Mouse (Mus musculus) hindbrain, embryonic 14.5 days (tissue): Measurements from ENCODE around the gene Agrp. TPM values are rescaled to one million over a fixed set of nuclear protein-coding genes. Genes with fewer than 3 reads are reported as not detected.
"Not testable (repeated sequence)": the region's sequence is repeated elsewhere in the genome, so short reads cannot be mapped to it uniquely, and the experiment has no call there.

Experiments
- ATAC-seq: fragments of 200-750 bp; cut with Nextera tagmentation; 2 replicates; pipeline ENCODE4 v1.8.0; 2017; ENCODE audit warnings: moderate number of reproducible peaks, mild to moderate bottlenecking, moderate TSS enrichment, moderate library complexity; ENCODE audit not compliant: low FRiP score
- DNase-seq: peaks from one replicate; pipeline ENCODE4 v3.0.0-alpha.2; 2015; ENCODE audit warnings: low spot score
- H3K27ac ChIP-seq: fragments of 300-500 bp; sonication (generic); 2 replicates; pipeline ENCODE4 v1.5.1; 2014; ENCODE audit warnings: mild to moderate bottlenecking, moderate library complexity
- H3K27me3 ChIP-seq: fragments of 300-500 bp; sonication (generic); 2 replicates; pipeline ENCODE4 v1.6.1; 2014; ENCODE audit warnings: mild to moderate bottlenecking, low read length, mixed read lengths; ENCODE audit not compliant: control insufficient read depth, insufficient read depth
- H3K36me3 ChIP-seq: fragments of 300-500 bp; sonication (generic); replicated peaks from 2 replicates; pipeline ENCODE4 v1.6.1; 2014; ENCODE audit not compliant: control insufficient read depth, insufficient read depth
- H3K4me1 ChIP-seq: fragments of 300-500 bp; sonication (generic); replicated peaks from 2 replicates; pipeline ENCODE4 v1.6.1; 2014; ENCODE audit warnings: antibody characterized with exemption, low read length, mixed read lengths; ENCODE audit not compliant: control insufficient read depth, insufficient read depth
- H3K4me2 ChIP-seq: fragments of 300-500 bp; sonication (generic); replicated peaks from 2 replicates; pipeline ENCODE4 v1.6.1; 2014; ENCODE audit warnings: mild to moderate bottlenecking, moderate library complexity
- H3K4me3 ChIP-seq: fragments of 300-500 bp; sonication (generic); replicated peaks from 2 replicates; pipeline ENCODE4 v1.5.1; 2014; ENCODE audit warnings: mild to moderate bottlenecking, low read length
- H3K9ac ChIP-seq: fragments of 300-500 bp; sonication (generic); 2 replicates; pipeline ENCODE4 v1.6.1; 2014
- H3K9me3 ChIP-seq: fragments of 300-500 bp; sonication (generic); 2 replicates; pipeline ENCODE4 v1.6.1; 2016; ENCODE audit warnings: low read length; ENCODE audit not compliant: control insufficient read depth
- WGBS: fragments of 180-500 bp; shearing (Covaris S2); extraction: QIAGEN DNeasy Blood & Tissue Kit; methylation state at CpG from one replicate; pipeline ENCODE4 v1.1.7; 2014; 5-methylcytosine and 5-hydroxymethylcytosine counted together
- polyA plus RNA-seq: library from polyadenylated mRNA; unstranded; fragments of >200 nt; fragmentation: Nextera tagmentation; extraction: Ambion mirVana; gene quantifications from 2 replicates; pipeline ENCODE4 v1.2.1, GENCODE M21; 2014

The Agrp gene
- polyA plus RNA-seq, 1 experiment from 2014 or later = 0.84 TPM

- peaks cover 6% of the 10 kb centered on the region for H3K27me3 ChIP-seq
- H3K4me2 ChIP-seq = peak overlapping the region; percentile 92
- no peak for DNase-seq
- 8% methylated on average over 10 of the region's 10 CpGs for WGBS
- H3K9ac ChIP-seq = peak overlapping the region; percentile 84
- no peaks in the 10 kb centered on the region for H3K36me3 ChIP-seq
- H3K9me3 ChIP-seq = no peaks in the 10 kb centered on the region
- H3K27ac ChIP-seq = peak overlapping the region; percentile 87; the same call in 1 of the 2 replicates
- H3K4me3 ChIP-seq = peak overlapping the region; percentile 66
- no peak for ATAC-seq
- peaks cover 19% of the 10 kb centered on the region for H3K4me1 ChIP-seq
Observed at GRCm38 (mm10) chr8:105607062-105607461, 30.1 kb downstream of the Agrp start.

DNA sequence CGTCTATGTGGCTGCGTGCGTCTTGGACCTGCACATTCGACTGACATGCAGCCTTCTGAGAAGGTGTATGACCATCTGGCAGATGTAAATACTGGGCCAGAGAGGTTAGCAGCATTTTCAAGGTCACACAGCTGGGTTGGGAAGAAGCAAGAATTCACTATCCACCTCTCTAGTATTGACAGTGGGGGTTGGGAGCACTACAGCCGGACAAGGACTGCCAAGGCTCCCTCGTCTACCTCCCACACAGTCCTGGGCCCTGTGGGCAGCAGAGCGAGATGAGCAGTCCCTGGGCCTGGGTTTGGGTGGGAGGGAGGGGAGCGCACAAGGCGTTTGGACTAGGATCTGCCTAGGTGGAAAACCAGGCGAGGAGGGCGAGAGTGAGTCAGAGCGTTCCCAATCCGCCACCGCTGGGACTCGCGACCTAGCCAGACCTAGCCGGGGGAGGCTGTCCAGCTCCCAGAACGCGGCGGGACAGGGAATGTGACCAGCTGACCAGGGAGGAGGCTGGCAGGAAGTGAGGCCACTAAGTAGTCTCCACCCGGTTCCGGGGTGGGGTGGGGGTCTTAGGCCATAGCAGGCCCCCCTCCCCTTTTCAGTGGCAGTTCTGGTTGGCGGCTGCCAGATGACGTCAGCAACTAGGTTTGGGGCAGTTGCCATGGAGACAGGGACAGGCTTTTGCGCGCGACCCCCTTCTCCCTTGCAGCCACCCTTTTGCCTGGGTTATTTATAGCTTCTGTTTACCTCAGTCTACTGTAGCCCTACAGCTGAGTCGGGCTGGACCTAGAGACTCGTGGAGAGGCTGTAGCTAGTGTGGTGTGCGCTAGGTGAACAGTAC is 30.8 kb downstream of the Agrp start:
- H3K4me3 ChIP-seq = peak overlapping the region; percentile 66
- WGBS = 2% methylated on average over 30 of the region's 30 CpGs

GRCm38 (mm10) chr8:105605491-105606188 is 31.6 kb downstream of the Agrp start:
- DNase-seq = no peak
- peak overlapping the region; percentile 87 for H3K27ac ChIP-seq
- no peaks in the 10 kb centered on the region for H3K36me3 ChIP-seq
- no peaks in the 10 kb centered on the region for H3K27me3 ChIP-seq
- WGBS = 1% methylated on average over 35 of the region's 39 CpGs
- H3K9me3 ChIP-seq = no peaks in the 10 kb centered on the region
- ATAC-seq = peak; percentile 26
- peaks cover 19% of the 10 kb centered on the region for H3K4me1 ChIP-seq
- H3K9ac ChIP-seq = peak overlapping the region; percentile 84
- peak overlapping the region; percentile 92 for H3K4me2 ChIP-seq
- H3K4me3 ChIP-seq = peak overlapping the region; percentile 66

More for the DNA sequence above, 30.8 kb downstream of the Agrp start:
- peaks cover 19% of the 10 kb centered on the region for H3K4me1 ChIP-seq
- H3K9me3 ChIP-seq = no peaks in the 10 kb centered on the region
- peak overlapping the region; percentile 92 for H3K4me2 ChIP-seq
- peak overlapping the region; percentile 87 for H3K27ac ChIP-seq
- ATAC-seq = peak; percentile 78
- H3K36me3 ChIP-seq = no peaks in the 10 kb centered on the region
- H3K27me3 ChIP-seq = no peaks in the 10 kb centered on the region
- peak; percentile 85 for DNase-seq
- H3K9ac ChIP-seq = peak overlapping the region; percentile 84

- ATAC-seq (peak; percentile 78), DNase-seq (peak; percentile 77)
- H3K27me3 ChIP-seq = no peaks in the 10 kb centered on the region
- WGBS = 1% methylated on average over 34 of the region's 42 CpGs
- H3K4me1 ChIP-seq = peaks cover 19% of the 10 kb centered on the region
- H3K9ac ChIP-seq = peak within 1 kb of the TSS; percentile 84
- H3K9me3 ChIP-seq = no peaks in the 10 kb centered on the region
- H3K27ac ChIP-seq = peak within 1 kb of the TSS; percentile 87
- peak within 1 kb of the TSS; percentile 92 for H3K4me2 ChIP-seq
- peak within 1 kb of the TSS; percentile 66 for H3K4me3 ChIP-seq
- no peaks in the 10 kb centered on the region for H3K36me3 ChIP-seq
Observed at GRCm38 (mm10) chr8:105604804-105605381, 32.3 kb downstream of the Agrp start, which contains the start of gene Ripor1. Gene Ripor1, plus strand, starts transcription at chr8:105605255.

DNA sequence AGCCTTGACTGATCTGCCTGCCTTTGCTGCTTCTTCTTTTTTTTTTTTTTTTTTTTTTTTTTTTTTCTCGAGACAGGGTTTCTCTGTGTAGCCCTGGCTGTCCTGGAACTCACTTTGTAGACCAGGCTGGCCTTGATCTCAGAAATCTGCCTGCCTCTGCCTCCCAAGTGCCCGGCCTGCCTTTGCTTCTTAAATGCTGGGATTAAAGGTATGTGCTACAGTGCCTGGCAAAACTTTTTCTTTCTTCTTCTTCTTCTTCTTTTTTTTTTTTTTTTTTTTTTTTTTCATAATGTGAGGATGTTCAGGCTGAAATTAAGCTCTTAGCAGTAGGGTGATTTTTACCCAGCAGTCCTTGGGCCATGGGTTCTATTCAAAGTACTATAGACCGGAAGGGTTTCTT is 34.7 kb downstream of the Agrp start:
- not testable (repeated sequence) for ATAC-seq, H3K27me3 ChIP-seq, H3K36me3 ChIP-seq, H3K9ac ChIP-seq, H3K9me3 ChIP-seq, DNase-seq, H3K4me3 ChIP-seq, H3K4me2 ChIP-seq, H3K27ac ChIP-seq
- H3K4me1 ChIP-seq = peaks cover 16% of the 10 kb centered on the region
- WGBS = 74% methylated on average over 3 of the region's 3 CpGs

- H3K4me3 ChIP-seq = no peak overlapping the region
- 77% methylated on average over 5 of the region's 5 CpGs for WGBS
Observed at GRCm38 (mm10) chr8:105601301-105601700, 35.9 kb downstream of the Agrp start.

GRCm38 (mm10) chr8:105598777-105599176 is 38.4 kb downstream of the Agrp start:
- no peaks in the 10 kb centered on the region for H3K36me3 ChIP-seq
- H3K27me3 ChIP-seq = no peaks in the 10 kb centered on the region
- 84% methylated on average over 6 of the region's 6 CpGs for WGBS
- H3K9me3 ChIP-seq = no peaks in the 10 kb centered on the region
- H3K4me2 ChIP-seq = no peak overlapping the region
- H3K9ac ChIP-seq = no peak overlapping the region
- no peak overlapping the region for H3K4me3 ChIP-seq
- no peak for ATAC-seq
- DNase-seq = no peak
- no peaks in the 10 kb centered on the region for H3K4me1 ChIP-seq
- no peak overlapping the region for H3K27ac ChIP-seq

More at GRCm38 (mm10) chr8:105601301-105601700, 35.9 kb downstream of the Agrp start:
- Histone ChIP-seq H3K9me3 (no peaks in the 10 kb centered on the region), H3K27ac (no peak overlapping the region), H3K27me3 (no peaks in the 10 kb centered on the region), H3K4me2 (no peak overlapping the region), H3K9ac (no peak overlapping the region), H3K4me1 (peaks cover 7% of the 10 kb centered on the region), H3K36me3 (no peaks in the 10 kb centered on the region)
- DNase-seq = no peak
- no peak for ATAC-seq

GRCm38 (mm10) chr8:105596362-105597034 is 40.7 kb downstream of the Agrp start:
- DNase-seq (no peak), ATAC-seq (peak; percentile 55; the same call in 1 of the 2 replicates)
- H3K4me2 ChIP-seq = peak overlapping the region; percentile 28; the same call in 1 of the 2 replicates
- no peak overlapping the region for H3K9ac ChIP-seq
- H3K27me3 ChIP-seq = no peaks in the 10 kb centered on the region
- H3K36me3 ChIP-seq = no peaks in the 10 kb centered on the region
- H3K4me3 ChIP-seq = no peak overlapping the region
- H3K4me1 ChIP-seq = no peaks in the 10 kb centered on the region
- no peaks in the 10 kb centered on the region for H3K9me3 ChIP-seq
- no peak overlapping the region for H3K27ac ChIP-seq
- 6% methylated on average over 14 of the region's 14 CpGs for WGBS
